26 mouse cellular contexts compared by ENCODE assay signal in genomic region chr6:148838460-148838859, GRCm38 (mm10).
"Had no signal": no experiment of that assay in that cellular context is flagged by ENCODE, and none has a peak within 500 bp of the region (broad histone marks: within the 10 kb centered on the region; RNA-seq: fewer than 3 reads in every experiment).

No protein-coding gene starts in this region.

- ATAC-seq: forebrain, embryonic 13.5 days; forebrain, embryonic 14.5 days; forebrain, embryonic 15.5 days; forebrain, embryonic 16.5 days; forebrain, postnatal 0 days had no signal

- DNase-seq: cerebellum, postnatal 10 days; cerebellum, postnatal 14 days; cerebellum, postnatal 25 days; cerebellum, postnatal 36 days; embryo, embryonic 11 days; forebrain, postnatal 0 days; gastrocnemius, adult 2 months; gastrocnemius, postnatal 10 days; gastrocnemius, postnatal 14 days; gastrocnemius, postnatal 25 days; gastrocnemius, postnatal 36 days; heart, adult 11 months; heart, adult 18-20 months; heart, adult 2 months had no signal

- H3K4me3 ChIP-seq: embryonic facial prominence, embryonic 10.5 days; embryonic facial prominence, embryonic 12.5 days; embryonic facial prominence, embryonic 13.5 days; embryonic facial prominence, embryonic 15.5 days; erythroblast, embryonic 14.5 days; forebrain, embryonic 10.5 days; forebrain, embryonic 12.5 days; forebrain, embryonic 13.5 days; forebrain, embryonic 15.5 days; gastrocnemius, adult 2 months; heart, adult 2 months; heart, embryonic 10.5 days had no signal

- H3K36me3 ChIP-seq: embryonic facial prominence, embryonic 12.5 days; embryonic facial prominence, embryonic 15.5 days; forebrain, embryonic 12.5 days; forebrain, embryonic 15.5 days had no signal

- H3K9ac ChIP-seq: embryonic facial prominence, embryonic 12.5 days; embryonic facial prominence, embryonic 13.5 days; embryonic facial prominence, embryonic 15.5 days; forebrain, embryonic 12.5 days; forebrain, embryonic 13.5 days; forebrain, embryonic 15.5 days; forebrain, postnatal 0 days had no signal

- H3K27ac ChIP-seq: embryonic facial prominence, embryonic 10.5 days; embryonic facial prominence, embryonic 12.5 days; embryonic facial prominence, embryonic 13.5 days; embryonic facial prominence, embryonic 15.5 days; forebrain, embryonic 10.5 days; forebrain, embryonic 12.5 days; forebrain, embryonic 13.5 days; forebrain, embryonic 15.5 days; gastrocnemius, adult 2 months; heart, adult 2 months; heart, embryonic 10.5 days had no signal

- H3K9me3 ChIP-seq: embryonic facial prominence, embryonic 10.5 days; embryonic facial prominence, embryonic 12.5 days; embryonic facial prominence, embryonic 13.5 days; embryonic facial prominence, embryonic 15.5 days; forebrain, embryonic 12.5 days; forebrain, embryonic 13.5 days; forebrain, embryonic 15.5 days had no signal

- H3K27me3 ChIP-seq: embryonic facial prominence, embryonic 12.5 days; embryonic facial prominence, embryonic 13.5 days; embryonic facial prominence, embryonic 15.5 days; forebrain, embryonic 12.5 days; forebrain, embryonic 13.5 days; forebrain, embryonic 15.5 days had no signal

- H3K4me1 ChIP-seq: embryonic facial prominence, embryonic 10.5 days; embryonic facial prominence, embryonic 12.5 days; embryonic facial prominence, embryonic 13.5 days; embryonic facial prominence, embryonic 15.5 days; forebrain, embryonic 12.5 days; forebrain, embryonic 13.5 days; forebrain, embryonic 15.5 days; heart, embryonic 10.5 days had no signal
